Mouse (Mus musculus): ENCODE results near the gene Atp6v1e2.
A peak's percentile ranks its signal among the peaks of the same experiment; 100 is the strongest.

Gene Atp6v1e2

DNA sequence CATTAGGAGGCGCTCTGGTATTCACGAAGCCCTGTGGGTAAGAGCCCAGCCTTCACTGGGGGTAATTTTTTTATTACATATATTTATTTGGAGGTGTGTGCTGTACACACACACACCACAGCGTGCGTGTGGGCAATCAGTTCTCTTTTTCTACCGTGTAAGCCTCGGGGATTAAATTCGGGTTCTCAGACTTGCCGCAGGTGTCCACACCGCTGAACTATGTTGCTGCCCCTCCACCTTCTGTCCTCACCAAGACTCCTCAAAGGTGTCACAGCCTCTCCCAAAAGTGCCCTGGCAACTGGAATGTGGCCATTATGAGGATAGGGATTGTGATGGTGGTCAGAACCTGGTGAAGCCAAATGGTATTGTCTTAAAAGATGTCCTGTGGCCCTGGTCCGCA lies 30.6 kb downstream of the Atp6v1e2 start, which contains the start of gene Tmem247:
Gene Tmem247, plus strand, starts transcription at position 301 of the 400 bp plus-strand sequence.
- DNase-seq (ENCODE audit: low read depth, low spot score): no peak

GRCm38 (mm10) chr17:86915540-86915939 lies 32.2 kb downstream of the Atp6v1e2 start:
- DNase-seq (ENCODE audit: low read depth, low spot score): no peak

- DNase-seq (ENCODE audit: low read depth, low spot score): peak; percentile 85
These were observed 34.6 kb downstream of the Atp6v1e2 start for GRCm38 (mm10) chr17:86913003-86913607.

DNA sequence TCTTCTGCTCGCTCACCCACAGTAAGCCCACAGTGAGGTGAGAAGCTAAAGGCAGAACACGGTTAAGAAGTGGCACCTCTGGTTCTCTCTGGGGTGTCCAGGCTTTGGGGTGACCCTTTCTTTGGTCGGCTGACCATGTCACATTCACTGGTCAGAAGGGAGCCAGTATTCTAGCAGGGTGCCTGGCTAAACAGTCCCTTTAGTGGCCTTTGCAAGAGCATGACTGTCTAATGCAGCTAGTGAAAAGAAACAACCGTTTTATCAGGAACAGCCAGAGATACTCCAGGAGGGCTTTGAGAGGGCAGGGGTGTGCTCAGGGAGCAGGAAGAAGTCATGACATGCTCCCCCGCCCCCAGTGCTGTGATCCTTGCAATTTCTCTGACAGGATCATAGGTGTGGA lies 36.4 kb downstream of the Atp6v1e2 start:
- DNase-seq (ENCODE audit: low read depth, low spot score): no peak

GRCm38 (mm10) chr17:86909733-86910495 lies 37.8 kb downstream of the Atp6v1e2 start:
- peak; percentile 65 for DNase-seq (ENCODE audit: low read depth, low spot score)

DNA sequence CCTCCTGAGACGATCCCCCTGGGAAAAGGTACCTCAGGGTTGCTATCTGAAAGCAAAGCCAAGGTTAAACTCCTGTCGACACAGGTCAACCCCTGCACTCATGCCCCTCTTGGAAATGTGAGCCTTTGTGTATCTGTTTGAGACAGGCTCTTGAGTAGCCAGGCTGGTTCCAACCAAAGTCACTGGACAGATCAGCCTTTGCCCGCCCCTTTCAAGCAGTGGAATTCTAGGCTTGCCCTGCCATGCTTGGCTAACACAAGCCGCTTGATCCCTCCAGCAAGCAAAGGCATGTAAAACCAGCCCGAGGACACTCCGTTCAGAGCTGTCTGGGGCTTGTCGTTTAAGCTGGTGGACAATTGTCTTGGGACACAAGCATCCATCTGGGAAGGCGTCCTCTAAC lies 39.4 kb downstream of the Atp6v1e2 start:
- no peak for DNase-seq (ENCODE audit: low read depth, low spot score)

DNA sequence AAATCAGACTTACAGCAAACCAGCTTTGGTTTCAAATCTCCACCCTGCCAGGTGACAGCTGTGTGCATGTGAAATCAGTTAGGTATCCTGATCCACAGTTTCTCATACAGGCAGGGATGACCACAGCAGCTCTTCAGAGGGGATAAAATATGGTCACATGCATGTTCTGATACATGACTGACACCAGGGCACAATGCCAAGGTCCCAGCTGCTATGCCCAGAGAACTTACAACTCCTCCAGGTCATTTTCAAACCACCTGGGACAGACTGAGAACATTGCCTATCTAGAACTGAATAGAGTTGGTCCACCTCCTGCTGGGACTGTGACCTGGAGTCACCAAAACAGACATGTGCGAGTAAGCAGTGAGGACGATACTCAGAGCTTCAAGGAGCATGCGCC lies 40.6 kb downstream of the Atp6v1e2 start:
- no peak for DNase-seq (ENCODE audit: low read depth, low spot score)

DNA sequence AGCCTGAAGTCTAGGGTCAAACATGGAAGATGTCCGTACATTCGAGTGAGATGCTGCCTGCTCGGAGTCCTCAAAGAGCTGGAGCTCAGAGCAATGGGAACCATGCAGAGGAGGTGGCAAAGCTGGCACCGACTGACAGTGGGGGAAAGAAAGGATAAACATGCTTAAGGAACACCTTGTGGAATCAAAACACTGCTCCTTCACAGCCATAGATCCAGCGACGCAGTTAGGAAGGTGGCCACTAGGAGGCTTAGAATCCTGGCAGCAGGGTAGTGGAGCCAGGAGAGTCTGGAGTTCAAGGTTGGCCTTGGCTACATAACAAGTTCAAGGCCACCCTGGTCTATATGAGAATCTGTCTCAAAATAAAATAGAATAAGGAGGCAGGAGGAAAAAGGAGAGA lies 41.1 kb downstream of the Atp6v1e2 start:
- DNase-seq (ENCODE audit: low read depth, low spot score): no peak

- DNase-seq (ENCODE audit: low read depth, low spot score): peak; percentile 90
These were observed 41.6 kb downstream of the Atp6v1e2 start for GRCm38 (mm10) chr17:86906136-86906461.

GRCm38 (mm10) chr17:86905297-86906135 lies 42.2 kb downstream of the Atp6v1e2 start:
- peak; percentile 70 for DNase-seq (ENCODE audit: low read depth, low spot score)

- no peak for DNase-seq (ENCODE audit: low read depth, low spot score)
These were observed 43.5 kb downstream of the Atp6v1e2 start for GRCm38 (mm10) chr17:86904206-86904605.

DNA sequence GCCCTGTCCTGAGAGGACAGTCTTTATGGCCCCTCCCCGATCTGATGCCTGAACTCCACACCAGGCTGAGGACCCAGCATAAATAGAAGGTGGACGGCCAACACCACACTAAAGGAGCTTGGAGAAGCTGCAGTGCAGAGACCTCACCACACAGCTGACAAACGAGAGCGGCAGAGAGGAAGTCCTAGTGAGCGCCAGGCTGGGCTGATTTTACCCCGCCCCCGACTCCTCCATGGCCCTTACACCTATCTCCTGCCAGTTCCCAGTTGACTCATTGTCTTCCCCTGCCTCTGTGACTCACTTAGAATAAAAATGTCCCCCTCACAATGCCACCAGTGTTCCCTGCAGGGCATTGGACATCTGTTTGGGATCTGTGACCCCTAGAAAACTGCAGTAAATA lies 44.1 kb downstream of the Atp6v1e2 start:
- DNase-seq (ENCODE audit: low read depth, low spot score): peak; percentile 57

DNA sequence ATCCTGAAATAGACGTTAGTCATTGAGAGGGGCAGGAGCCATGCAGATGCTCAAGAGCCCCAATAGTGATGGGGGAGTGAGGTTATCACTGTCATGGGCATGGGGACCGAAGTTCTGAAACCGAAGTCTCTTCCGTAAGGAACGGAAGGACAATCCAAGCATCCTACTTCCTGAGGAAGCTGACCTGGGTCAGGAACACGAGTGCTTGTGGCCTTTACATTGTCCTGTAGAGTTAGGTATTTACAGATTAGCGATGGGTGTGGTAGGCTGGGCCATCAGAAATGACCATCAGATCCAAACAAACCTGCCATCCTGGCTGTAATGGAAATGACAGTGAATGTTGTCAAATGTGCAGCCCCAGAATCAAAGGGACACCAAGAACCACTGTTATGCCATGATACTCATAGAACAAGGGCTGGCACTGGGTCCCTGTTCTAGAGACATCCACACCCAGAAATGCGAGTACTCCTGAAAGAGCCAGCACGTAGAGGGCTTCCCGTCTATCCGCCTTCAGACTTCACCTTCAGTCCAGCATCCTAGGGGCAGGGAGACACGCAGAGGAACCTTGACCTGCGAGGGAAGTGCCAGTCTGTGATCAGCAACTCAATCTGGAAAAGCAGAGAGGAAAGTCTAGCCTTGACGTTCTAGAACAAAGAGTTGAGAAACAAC lies 45.2 kb downstream of the Atp6v1e2 start:
- no peak for DNase-seq (ENCODE audit: low read depth, low spot score)

- no peak for DNase-seq (ENCODE audit: low read depth, low spot score)
These were observed 47.1 kb downstream of the Atp6v1e2 start for GRCm38 (mm10) chr17:86900564-86900963.

- no peak for DNase-seq (ENCODE audit: low read depth, low spot score)
These were observed 47.9 kb downstream of the Atp6v1e2 start for GRCm38 (mm10) chr17:86899821-86900220.

DNA sequence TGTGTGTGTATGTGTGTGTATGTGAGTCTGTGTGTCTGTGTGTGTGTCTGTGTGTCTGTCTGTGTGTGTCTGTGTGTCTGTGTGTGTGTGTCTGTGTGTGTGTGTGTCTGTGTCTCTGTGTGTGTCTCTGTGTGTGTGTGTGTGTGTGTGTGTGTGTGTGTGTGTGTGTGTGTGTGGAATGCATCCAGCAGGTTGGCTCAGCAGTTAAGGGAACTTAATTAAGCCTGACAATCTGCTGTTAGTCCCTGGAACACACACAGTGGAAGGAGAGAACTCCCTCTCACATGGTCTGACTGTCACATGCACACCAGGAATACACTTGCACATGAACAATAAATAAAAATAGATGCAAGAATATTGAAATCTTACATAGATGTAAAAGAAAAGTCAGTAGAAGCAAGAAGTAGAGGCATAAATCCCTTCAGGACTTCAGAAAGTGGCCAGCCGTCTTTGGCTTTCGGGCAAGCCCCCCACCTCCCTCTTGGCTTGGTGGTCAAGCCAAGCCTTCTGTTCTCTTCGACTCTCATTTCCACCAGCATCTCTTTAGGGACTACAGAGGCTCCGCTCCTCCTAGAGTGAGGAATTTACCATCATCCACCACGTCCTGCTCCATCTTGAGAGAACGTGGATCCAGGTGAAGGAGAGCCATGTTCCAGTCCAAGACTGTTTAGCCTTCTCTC lies 50.1 kb downstream of the Atp6v1e2 start:
- DNase-seq (ENCODE audit: low read depth, low spot score): no peak

GRCm38 (mm10) chr17:86895191-86895590 lies 52.5 kb downstream of the Atp6v1e2 start:
- no peak for DNase-seq (ENCODE audit: low read depth, low spot score)
